In genomic region chr11:120490291-120491046, GRCm38 (mm10) we compare ENCODE assay signal across 9 mouse cellular contexts. TPM values are rescaled to one million over a fixed set of nuclear protein-coding genes. Genes with fewer than 3 reads are reported as not detected.
A peak's percentile ranks its signal among the peaks of the same experiment; 100 is the strongest.
DNase-seq lines count a peak whose midpoint lies in the region; ATAC-seq and TF ChIP-seq lines count a peak whose summit lies in the region.
"Had no signal": no experiment of that assay in that cellular context is flagged by ENCODE, and none has a peak within 500 bp of the region (broad histone marks: within the 10 kb centered on the region; RNA-seq: fewer than 3 reads in every experiment).

No protein-coding gene starts in this region.

- H3K4me1 ChIP-seq in heart, embryonic 13.5 days = peaks cover 43% of the 10 kb centered on the region
- H3K4me1 ChIP-seq in MEL (ENCODE audit: control insufficient read depth in 1 of 2, insufficient read depth in 2 of 2, low read length in 2 of 2) = peaks cover 3 to 26% of the 10 kb centered on the region in 2 experiments; a peak in 3 of 4 replicates
- peaks cover 34% of the 10 kb centered on the region for H3K4me1 ChIP-seq in hindbrain, embryonic 14.5 days (replicated peaks; ENCODE audit: control insufficient read depth, insufficient read depth, low read length)

- no peak for DNase-seq in heart, adult 9 months (ENCODE audit: low spot score in 2 of 2)
- DNase-seq in MEL (ENCODE audit: low read depth, low spot score) = peak; percentile 54
- no peak for DNase-seq in hindbrain, embryonic 14.5 days (ENCODE audit: low spot score)
- DNase-seq in lung, postnatal 36 days = peak; percentile 61
- no peak for DNase-seq in right cerebral cortex, postnatal 4 days
- DNase-seq in thymus, postnatal 4 days = no peak
- DNase-seq in layer of hippocampus, postnatal 36 days = no peak

- peak overlapping the region; percentile 98 for H3K4me2 ChIP-seq in heart, embryonic 13.5 days
- H3K4me2 ChIP-seq in hindbrain, embryonic 14.5 days (replicated peaks) = peak overlapping the region; percentile 86; the same call in 1 of the 2 replicates

- peak overlapping the region; percentile 93; the same call in 1 of the 2 replicates for H3K4me3 ChIP-seq in heart, embryonic 13.5 days
- no peak overlapping the region for H3K4me3 ChIP-seq in MEL (ENCODE audit: control insufficient read depth in 1 of 2, insufficient read depth in 1 of 2, low read depth in 2 of 2, low read length in 2 of 2)
- no peak overlapping the region for H3K4me3 ChIP-seq in hindbrain, embryonic 14.5 days (replicated peaks; ENCODE audit: low read length)

- TF ChIP-seq POLR2A in MEL (IDR thresholded peaks at IDR 0.05; ENCODE audit: control insufficient read depth in 1 of 2, insufficient read depth in 1 of 2, low read depth in 1 of 2, low read length in 2 of 2, poor library complexity in 1 of 2) = peak; percentile 16 to 55; a peak in 3 of 4 replicates

- WGBS in heart, embryonic 13.5 days = 32% methylated on average over 4 of the region's 4 CpGs
- 34% methylated on average over 4 of the region's 4 CpGs for WGBS in hindbrain, embryonic 14.5 days

- H3K27ac ChIP-seq in heart, embryonic 13.5 days (replicated peaks) = 0 out of 2 replicates have a peak overlapping the region, but pooled peaks have one; percentile 90
- H3K27ac ChIP-seq in MEL (ENCODE audit: control insufficient read depth, low read depth, low read length) = no peak overlapping the region; the same call in 1 of the 2 replicates
- H3K27ac ChIP-seq in hindbrain, embryonic 14.5 days = no peak overlapping the region

- TF ChIP-seq EP300 in MEL (IDR thresholded peaks at IDR 0.05; ENCODE audit: low read depth in 1 of 2, low read length in 2 of 2) = no peak

- ATAC-seq in heart, embryonic 13.5 days (ENCODE audit: extremely low read depth, insufficient number of reproducible peaks, low FRiP score, low TSS enrichment) = no peak
- ATAC-seq in hindbrain, embryonic 14.5 days (ENCODE audit: low FRiP score) = no peak

- H3K9me3 ChIP-seq in heart, embryonic 13.5 days = no peaks in the 10 kb centered on the region
- H3K9me3 ChIP-seq in MEL (replicated peaks; ENCODE audit: insufficient read depth, low read length) = no peaks in the 10 kb centered on the region
- H3K9me3 ChIP-seq in hindbrain, embryonic 14.5 days (ENCODE audit: control insufficient read depth, low read length) = no peaks in the 10 kb centered on the region
- H3K9me3 ChIP-seq: G1E had no signal

- no peak for TF ChIP-seq RAD21 in MEL (IDR thresholded peaks at IDR 0.05; ENCODE audit: low read depth, low read length)

- H3K27me3 ChIP-seq in heart, embryonic 13.5 days (replicated peaks) = no peaks in the 10 kb centered on the region
- H3K27me3 ChIP-seq in MEL (ENCODE audit: control insufficient read depth in 1 of 2, insufficient read depth in 2 of 2, low read length in 2 of 2) = no peaks in the 10 kb centered on the region
- H3K27me3 ChIP-seq in hindbrain, embryonic 14.5 days (ENCODE audit: control insufficient read depth, insufficient read depth, low read length) = no peaks in the 10 kb centered on the region

- no peak overlapping the region; the same call in 1 of the 2 replicates for H3K9ac ChIP-seq in heart, embryonic 13.5 days
- peak overlapping the region; percentile 68 for H3K9ac ChIP-seq in MEL (ENCODE audit: control insufficient read depth, low read depth, low read length, poor library complexity, severe bottlenecking)
- H3K9ac ChIP-seq in hindbrain, embryonic 14.5 days = no peak overlapping the region

- peaks cover 37% of the 10 kb centered on the region for H3K79me2 ChIP-seq in MEL (ENCODE audit: control insufficient read depth, insufficient read depth, low read length, poor library complexity)

- TF ChIP-seq CTCF in MEL (IDR thresholded peaks at IDR 0.05 in 2 of 3, conservative IDR thresholded peaks at IDR 0.05 in 1 of 3; ENCODE audit: control insufficient read depth in 1 of 3, insufficient read depth in 1 of 3, low read depth in 2 of 3, low read length in 3 of 3, poor library complexity in 1 of 3, severe bottlenecking in 1 of 3) = peak in 1 of 3 experiments; percentile 26; a peak in 2 of 6 replicates

- H3K36me3 ChIP-seq in heart, embryonic 13.5 days = peaks cover 62% of the 10 kb centered on the region
- peaks cover 7 to 21% of the 10 kb centered on the region in 2 experiments for H3K36me3 ChIP-seq in MEL (ENCODE audit: control insufficient read depth in 1 of 2, insufficient read depth in 2 of 2, low read length in 2 of 2)
- H3K36me3 ChIP-seq in hindbrain, embryonic 14.5 days (replicated peaks; ENCODE audit: control insufficient read depth, insufficient read depth) = peaks cover 59% of the 10 kb centered on the region

TF ChIP-seq in MEL, 35 proteins besides CTCF, POLR2A, EP300 and RAD21:
- TF ChIP-seq SMC3 (IDR thresholded peaks at IDR 0.05; ENCODE audit: low read depth, low read length) (peak; percentile 6; the same call in 1 of the 2 replicates), MYB (IDR thresholded peaks at IDR 0.05; ENCODE audit: low read depth, low read length) (no peak), MAZ (IDR thresholded peaks at IDR 0.05; ENCODE audit: low read depth, low read length) (no peak), POLR2AphosphoS2 (IDR thresholded peaks at IDR 0.05; ENCODE audit: low read length) (peak; percentile 86), ELF1 (IDR thresholded peaks at IDR 0.05; ENCODE audit: low read depth, low read length) (no peak), TBP (IDR thresholded peaks at IDR 0.05; ENCODE audit: low read depth, low read length) (no peak), MAX (IDR thresholded peaks at IDR 0.05; ENCODE audit: low read length) (no peak), RCOR1 (IDR thresholded peaks at IDR 0.05; ENCODE audit: low read depth, low read length) (no peak), USF1 (IDR thresholded peaks at IDR 0.05; ENCODE audit: low read depth, low read length) (no peak), NELFE (IDR thresholded peaks at IDR 0.05; ENCODE audit: low read depth, low read length) (no peak), TAL1 (IDR thresholded peaks at IDR 0.05; ENCODE audit: low read length) (no peak), ZMIZ1 (IDR thresholded peaks at IDR 0.05; ENCODE audit: low read depth, low read length) (peak; percentile 77; the same call in 1 of the 2 replicates)
TF ChIP-seq in MEL: peak in this region for 3.

RNA-seq across cellular contexts. Expression of gene Slc25a10, which starts 1.2 kb away (rescaled TPM):
- polyA plus RNA-seq in heart, embryonic 13.5 days (2015; fragmentation: Nextera tagmentation; extraction: Ambion mirVana) = 42.9 and 43.2 TPM in 2 replicates
- total RNA-seq in MEL (2012; rRNA removed) = 40.4 and 52.0 TPM in 2 replicates
- 10 to 100 TPM in 1 of 2 experiments, not detected in 1; 53.6 TPM for polyA plus RNA-seq in MEL (2012; ENCODE audit: insufficient read depth in 1 of 2, insufficient read length in 2 of 2, low read depth in 1 of 2, low replicate concordance in 2 of 2, missing spikeins in 1 of 2)
- 28.5 and 29.8 TPM in 2 replicates for polyA plus RNA-seq in hindbrain, embryonic 14.5 days (2014; fragmentation: Nextera tagmentation; extraction: Ambion mirVana)
- 10 to 100 TPM; 18.7 to 20.4 TPM for total RNA-seq in layer of hippocampus, postnatal 36 days (2021)

RNA-seq across cellular contexts. Expression of gene Mrpl12, which starts 6.1 kb away (rescaled TPM):
- polyA plus RNA-seq in heart, embryonic 13.5 days (2015; fragmentation: Nextera tagmentation; extraction: Ambion mirVana) = 212 and 228 TPM in 2 replicates
- 401 and 457 TPM in 2 replicates for total RNA-seq in MEL (2012; rRNA removed)
- polyA plus RNA-seq in MEL (2012; ENCODE audit: insufficient read depth in 1 of 2, insufficient read length in 2 of 2, low read depth in 1 of 2, low replicate concordance in 2 of 2, missing spikeins in 1 of 2) = 100 to 1,000 TPM; 374 to 461 TPM
- polyA plus RNA-seq in hindbrain, embryonic 14.5 days (2014; fragmentation: Nextera tagmentation; extraction: Ambion mirVana) = 131 and 132 TPM in 2 replicates
- total RNA-seq in layer of hippocampus, postnatal 36 days (2021) = 10 to 100 TPM; 70.4 to 71.7 TPM

RNA-seq across cellular contexts. Expression of gene Arl16, which starts 23.1 kb away (rescaled TPM):
- polyA plus RNA-seq in heart, embryonic 13.5 days (2015; fragmentation: Nextera tagmentation; extraction: Ambion mirVana) = 36.4 and 39.3 TPM in 2 replicates
- total RNA-seq in MEL (2012; rRNA removed) = 19.8 and 20.8 TPM in 2 replicates
- 10 to 100 TPM in 1 of 2 experiments, not detected in 1; 20.0 TPM for polyA plus RNA-seq in MEL (2012; ENCODE audit: insufficient read depth in 1 of 2, insufficient read length in 2 of 2, low read depth in 1 of 2, low replicate concordance in 2 of 2, missing spikeins in 1 of 2)
- 56.1 and 56.3 TPM in 2 replicates for polyA plus RNA-seq in hindbrain, embryonic 14.5 days (2014; fragmentation: Nextera tagmentation; extraction: Ambion mirVana)
- 10 to 100 TPM; 48.3 to 49.8 TPM for total RNA-seq in layer of hippocampus, postnatal 36 days (2021)

RNA-seq across cellular contexts. Expression of gene Ccdc137, which starts 32.6 kb away (rescaled TPM):
- polyA plus RNA-seq in heart, embryonic 13.5 days (2015; fragmentation: Nextera tagmentation; extraction: Ambion mirVana) = 19.1 and 21.1 TPM in 2 replicates
- total RNA-seq in MEL (2012; rRNA removed) = 66.1 and 104 TPM in 2 replicates
- polyA plus RNA-seq in MEL (2012; ENCODE audit: insufficient read depth in 1 of 2, insufficient read length in 2 of 2, low read depth in 1 of 2, low replicate concordance in 2 of 2, missing spikeins in 1 of 2) = 100 to 1,000 TPM in 1 of 2 experiments, not detected in 1; 116 TPM
- polyA plus RNA-seq in hindbrain, embryonic 14.5 days (2014; fragmentation: Nextera tagmentation; extraction: Ambion mirVana) = 19.9 and 20.8 TPM in 2 replicates
- total RNA-seq in layer of hippocampus, postnatal 36 days (2021) = 10 to 100 TPM; 25.3 to 31.8 TPM

RNA-seq across cellular contexts. Expression of gene Oxld1, which starts 32.6 kb away (rescaled TPM):
- polyA plus RNA-seq in heart, embryonic 13.5 days (2015; fragmentation: Nextera tagmentation; extraction: Ambion mirVana) = 14.2 and 16.6 TPM in 2 replicates
- total RNA-seq in MEL (2012; rRNA removed) = 15.9 and 17.6 TPM in 2 replicates
- polyA plus RNA-seq in MEL (2012; ENCODE audit: insufficient read depth in 1 of 2, insufficient read length in 2 of 2, low read depth in 1 of 2, low replicate concordance in 2 of 2, missing spikeins in 1 of 2) = 10 to 100 TPM in 1 of 2 experiments, not detected in 1; 17.5 TPM
- polyA plus RNA-seq in hindbrain, embryonic 14.5 days (2014; fragmentation: Nextera tagmentation; extraction: Ambion mirVana) = 11.4 and 12.4 TPM in 2 replicates
- 10 to 100 TPM; 13.2 to 15.6 TPM for total RNA-seq in layer of hippocampus, postnatal 36 days (2021)

Comparison
In these comparisons a context has a peak if more than half of its experiments do, and no peak if none do; other contexts are left out.
1. DNase-seq: peak in MEL (single experiment) and lung, postnatal 36 days (single experiment); none in heart, adult 9 months (0 of 2), hindbrain, embryonic 14.5 days (single experiment), right cerebral cortex, postnatal 4 days (single experiment), thymus, postnatal 4 days (single experiment) and layer of hippocampus, postnatal 36 days (0 of 2).